Mouse (Mus musculus): Measurements from ENCODE around the gene Msrb3. TPM values are rescaled to one million over a fixed set of nuclear protein-coding genes. Genes with fewer than 3 reads are reported as not detected.
A peak's percentile ranks its signal among the peaks of the same experiment; 100 is the strongest.

Msrb3 gene
- total and polyA plus RNA-seq, 3 experiments = 0.05 TPM; not detected in 2

DNA sequence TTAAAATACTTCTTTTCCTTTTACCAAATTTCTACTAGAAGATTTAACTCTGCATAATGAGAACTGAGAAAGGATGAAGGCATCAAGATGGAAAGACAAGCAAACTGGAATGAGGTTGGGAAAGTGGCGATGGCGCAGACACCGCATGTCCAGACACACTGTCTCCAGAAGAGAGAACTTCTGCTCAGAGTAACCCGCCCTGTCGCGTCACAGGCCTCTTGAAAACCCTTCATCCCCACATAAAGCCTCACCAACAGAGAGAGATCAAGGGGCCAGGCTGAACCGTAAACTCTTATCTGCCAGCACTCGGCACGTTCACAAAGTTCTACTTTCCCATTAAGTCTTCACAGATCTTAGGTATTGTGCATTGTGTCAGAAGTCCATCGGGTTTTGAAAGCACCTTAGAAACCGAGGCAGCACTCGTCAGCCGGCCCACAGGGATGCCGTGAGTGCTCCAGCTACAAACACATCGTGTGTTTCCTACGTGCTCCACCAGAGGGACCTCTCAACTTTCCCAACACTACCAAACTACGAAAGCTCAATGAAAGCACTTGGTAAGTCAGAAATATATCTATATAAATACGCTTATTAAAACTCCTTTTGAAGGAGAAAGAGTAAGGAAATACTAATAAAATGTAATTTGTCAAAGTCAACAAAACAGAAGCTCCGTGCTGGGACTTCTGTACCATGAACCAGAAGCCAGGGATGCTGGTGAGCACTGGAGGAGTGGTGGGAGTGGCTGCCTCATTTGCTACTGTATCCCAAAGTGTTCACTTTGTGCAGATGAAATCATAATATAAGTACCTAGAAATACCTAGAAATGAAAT lies 39.4 kb upstream of the Msrb3 start:
- H3K27me3 ChIP-seq (ENCODE audit: insufficient read depth, low read length) = no peaks in the 10 kb centered on the region
- no peak overlapping the region for H3K4me3 ChIP-seq (ENCODE audit: low read depth, low read length)
- peaks cover 42% of the 10 kb centered on the region for H3K36me3 ChIP-seq (replicated peaks)
- H3K9me3 ChIP-seq (replicated peaks) = no peaks in the 10 kb centered on the region
- TF ChIP-seq CTCF (IDR thresholded peaks at IDR 0.05; ENCODE audit: low read depth, low read length) (no peak), POLR2AphosphoS5 (IDR thresholded peaks at IDR 0.05; ENCODE audit: insufficient replicate concordance, low read depth, low read length) (no peak), TAL1 (conservative IDR thresholded peaks at IDR 0.05; ENCODE audit: low read depth, low read length) (no peak), GATA2 (IDR thresholded peaks at IDR 0.05; ENCODE audit: borderline replicate concordance, low read depth, low read length) (no peak), GATA1 (IDR thresholded peaks at IDR 0.05; ENCODE audit: borderline replicate concordance, low read length) (no peak)
- peak; percentile 73; the same call in 1 of the 2 replicates for ATAC-seq (ENCODE audit: extremely low read depth, insufficient number of reproducible peaks, low FRiP score, poor library complexity, severe bottlenecking)
- peaks cover 17% of the 10 kb centered on the region for H3K4me1 ChIP-seq (ENCODE audit: insufficient read depth, low read depth, low read length)
- no peak for DNase-seq (ENCODE audit: low spot score)

DNA sequence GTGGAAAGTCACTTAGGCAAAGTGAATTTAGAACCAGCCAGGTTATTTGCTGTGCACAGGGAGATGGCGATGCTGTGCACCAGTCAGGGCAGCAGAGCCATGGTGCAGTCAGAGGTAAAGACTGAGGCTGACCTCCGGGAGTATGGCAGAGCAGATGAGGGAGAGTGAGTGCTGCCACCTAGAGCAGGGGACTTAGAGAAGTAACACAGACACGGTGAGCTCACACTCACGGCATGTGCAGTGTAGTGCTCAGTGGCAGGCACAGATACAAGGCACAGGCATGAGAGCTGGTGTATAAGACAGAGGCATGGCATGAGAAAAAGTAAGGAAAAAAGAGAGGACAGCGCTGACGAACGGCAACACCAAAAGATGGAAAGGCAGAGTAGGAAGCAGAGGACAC lies 30.6 kb upstream of the Msrb3 start:
- H3K36me3 ChIP-seq (replicated peaks) = peaks cover 72% of the 10 kb centered on the region
- H3K9me3 ChIP-seq (replicated peaks) = no peaks in the 10 kb centered on the region
- H3K4me3 ChIP-seq (ENCODE audit: low read depth, low read length) = no peak overlapping the region
- TF ChIP-seq CTCF (IDR thresholded peaks at IDR 0.05; ENCODE audit: low read depth, low read length) = no peak
- no peak for TF ChIP-seq GATA1 (IDR thresholded peaks at IDR 0.05; ENCODE audit: borderline replicate concordance, low read length)
- TF ChIP-seq TAL1 (conservative IDR thresholded peaks at IDR 0.05; ENCODE audit: low read depth, low read length) = no peak
- TF ChIP-seq POLR2AphosphoS5 (IDR thresholded peaks at IDR 0.05; ENCODE audit: insufficient replicate concordance, low read depth, low read length) = no peak
- TF ChIP-seq GATA2 (IDR thresholded peaks at IDR 0.05; ENCODE audit: borderline replicate concordance, low read depth, low read length) = no peak
- H3K27me3 ChIP-seq (ENCODE audit: insufficient read depth, low read length) = no peaks in the 10 kb centered on the region
- ATAC-seq (ENCODE audit: extremely low read depth, insufficient number of reproducible peaks, low FRiP score, poor library complexity, severe bottlenecking) (no peak), DNase-seq (ENCODE audit: low spot score) (no peak)
- no peaks in the 10 kb centered on the region for H3K4me1 ChIP-seq (ENCODE audit: insufficient read depth, low read depth, low read length)

DNA sequence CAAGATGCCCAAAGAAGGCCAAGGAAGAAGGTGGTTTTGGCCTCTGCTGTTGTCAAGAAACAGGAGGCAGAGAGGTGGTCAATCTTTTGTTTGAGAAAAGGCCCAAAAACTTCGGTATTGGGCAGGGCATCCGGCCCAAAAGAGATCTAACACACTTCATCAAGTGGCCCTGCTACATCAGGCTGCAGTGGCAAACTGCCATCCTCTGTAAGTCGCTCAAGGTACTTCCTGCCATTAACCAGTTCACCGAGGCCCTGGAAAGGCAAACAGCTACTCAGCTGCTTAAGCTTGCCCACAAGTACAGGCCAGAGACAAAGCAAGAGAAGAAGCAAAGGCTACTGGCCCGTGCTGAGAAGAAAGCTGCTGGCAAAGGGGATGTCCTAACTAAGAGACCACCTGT lies 29.3 kb upstream of the Msrb3 start:
- Histone ChIP-seq H3K4me1 (ENCODE audit: insufficient read depth, low read depth, low read length) (no peaks in the 10 kb centered on the region), H3K36me3 (replicated peaks) (peaks cover 71% of the 10 kb centered on the region), H3K4me3 (ENCODE audit: low read depth, low read length) (no peak overlapping the region), H3K27me3 (ENCODE audit: insufficient read depth, low read length) (no peaks in the 10 kb centered on the region), H3K9me3 (replicated peaks) (no peaks in the 10 kb centered on the region)
- no peak for TF ChIP-seq GATA1 (IDR thresholded peaks at IDR 0.05; ENCODE audit: borderline replicate concordance, low read length)
- TF ChIP-seq CTCF (IDR thresholded peaks at IDR 0.05; ENCODE audit: low read depth, low read length) = no peak
- no peak for TF ChIP-seq GATA2 (IDR thresholded peaks at IDR 0.05; ENCODE audit: borderline replicate concordance, low read depth, low read length)
- no peak for TF ChIP-seq TAL1 (conservative IDR thresholded peaks at IDR 0.05; ENCODE audit: low read depth, low read length)
- no peak for TF ChIP-seq POLR2AphosphoS5 (IDR thresholded peaks at IDR 0.05; ENCODE audit: insufficient replicate concordance, low read depth, low read length)
- DNase-seq (ENCODE audit: low spot score) (no peak), ATAC-seq (ENCODE audit: extremely low read depth, insufficient number of reproducible peaks, low FRiP score, poor library complexity, severe bottlenecking) (no peak)

DNA sequence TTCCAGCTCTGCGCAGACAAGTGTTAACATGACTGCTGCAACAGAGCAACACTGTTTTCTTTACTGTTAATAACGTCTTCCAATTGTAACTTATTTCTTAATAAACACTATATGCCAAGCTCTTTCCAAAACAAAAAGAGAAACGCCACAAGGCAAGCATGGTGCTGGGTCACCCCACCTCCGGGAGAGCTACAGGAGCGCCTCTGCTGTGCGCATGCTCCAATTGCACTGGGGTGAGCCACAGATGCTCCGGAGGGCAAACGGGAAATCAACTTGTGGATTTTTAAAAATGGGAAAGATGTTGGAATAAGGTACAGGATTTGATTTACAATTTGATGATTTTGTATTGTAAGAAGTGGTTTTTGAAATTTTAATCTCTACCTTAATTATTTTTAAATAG lies 27.3 kb upstream of the Msrb3 start:
- no peaks in the 10 kb centered on the region for H3K27me3 ChIP-seq (ENCODE audit: insufficient read depth, low read length)
- no peak for DNase-seq (ENCODE audit: low spot score)
- no peaks in the 10 kb centered on the region for H3K9me3 ChIP-seq (replicated peaks)
- H3K4me3 ChIP-seq (ENCODE audit: low read depth, low read length) = no peak overlapping the region
- TF ChIP-seq POLR2AphosphoS5 (IDR thresholded peaks at IDR 0.05; ENCODE audit: insufficient replicate concordance, low read depth, low read length) (no peak), TAL1 (conservative IDR thresholded peaks at IDR 0.05; ENCODE audit: low read depth, low read length) (no peak), GATA2 (IDR thresholded peaks at IDR 0.05; ENCODE audit: borderline replicate concordance, low read depth, low read length) (no peak), GATA1 (IDR thresholded peaks at IDR 0.05; ENCODE audit: borderline replicate concordance, low read length) (no peak), CTCF (IDR thresholded peaks at IDR 0.05; ENCODE audit: low read depth, low read length) (no peak)
- no peak for ATAC-seq (ENCODE audit: extremely low read depth, insufficient number of reproducible peaks, low FRiP score, poor library complexity, severe bottlenecking)
- peaks cover 74% of the 10 kb centered on the region for H3K36me3 ChIP-seq (replicated peaks)
- no peaks in the 10 kb centered on the region for H3K4me1 ChIP-seq (ENCODE audit: insufficient read depth, low read depth, low read length)

DNA sequence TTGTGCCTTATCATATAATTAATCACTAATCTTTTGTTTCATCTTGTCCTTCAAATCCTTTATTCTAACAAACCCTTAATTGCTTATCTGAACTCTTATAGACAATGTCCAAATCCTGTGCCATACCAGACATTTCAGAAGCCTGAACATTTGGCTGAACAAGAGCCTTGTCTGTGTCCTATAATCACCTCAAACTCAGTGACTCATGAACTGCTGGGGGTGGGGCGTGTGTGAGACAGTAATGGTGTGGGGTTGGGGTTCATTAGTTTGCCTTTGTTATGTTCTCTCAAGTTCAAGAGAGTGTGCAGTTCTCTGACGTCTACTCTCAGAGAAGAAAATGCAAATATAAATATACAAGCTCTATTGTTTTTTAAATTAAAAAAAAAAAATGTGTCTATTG lies 22.6 kb upstream of the Msrb3 start:
- H3K27me3 ChIP-seq (ENCODE audit: insufficient read depth, low read length) = no peaks in the 10 kb centered on the region

DNA sequence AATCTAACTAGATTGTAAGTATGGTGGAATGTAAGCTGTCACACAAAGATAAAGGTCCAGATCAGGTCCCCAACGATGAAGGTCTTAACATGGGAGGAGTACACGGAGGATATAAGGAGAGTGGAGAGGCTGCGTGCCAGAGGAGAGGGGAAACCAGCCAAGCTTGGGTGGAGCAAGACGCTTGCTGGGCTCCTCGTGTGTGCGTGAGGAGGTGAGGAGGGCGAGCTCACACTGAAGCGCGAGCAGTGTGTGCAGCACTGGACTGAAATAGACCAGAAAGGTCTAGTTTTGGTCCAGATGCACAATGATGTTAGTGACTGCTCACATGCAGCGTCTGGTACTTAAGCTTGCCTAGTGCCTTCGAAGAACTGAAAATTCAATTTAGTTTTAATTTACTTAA lies 21.7 kb upstream of the Msrb3 start:
- no peaks in the 10 kb centered on the region for H3K4me1 ChIP-seq (ENCODE audit: insufficient read depth, low read depth, low read length)
- H3K4me3 ChIP-seq (ENCODE audit: low read depth, low read length) = no peak overlapping the region
- no peak for TF ChIP-seq CTCF (IDR thresholded peaks at IDR 0.05; ENCODE audit: low read depth, low read length)
- TF ChIP-seq GATA2 (IDR thresholded peaks at IDR 0.05; ENCODE audit: borderline replicate concordance, low read depth, low read length) = no peak
- TF ChIP-seq GATA1 (IDR thresholded peaks at IDR 0.05; ENCODE audit: borderline replicate concordance, low read length) = no peak
- TF ChIP-seq TAL1 (conservative IDR thresholded peaks at IDR 0.05; ENCODE audit: low read depth, low read length) = no peak
- H3K9me3 ChIP-seq (replicated peaks) = no peaks in the 10 kb centered on the region
- H3K36me3 ChIP-seq (replicated peaks) = peaks cover 49% of the 10 kb centered on the region
- H3K27me3 ChIP-seq (ENCODE audit: insufficient read depth, low read length) = no peaks in the 10 kb centered on the region
- no peak; the same call in 1 of the 2 replicates for ATAC-seq (ENCODE audit: extremely low read depth, insufficient number of reproducible peaks, low FRiP score, poor library complexity, severe bottlenecking)
- DNase-seq (ENCODE audit: low spot score) = no peak

More for the DNA sequence above, 22.6 kb upstream of the Msrb3 start:
- no peak for ATAC-seq (ENCODE audit: extremely low read depth, insufficient number of reproducible peaks, low FRiP score, poor library complexity, severe bottlenecking)
- H3K4me3 ChIP-seq (ENCODE audit: low read depth, low read length) = no peak overlapping the region
- DNase-seq (ENCODE audit: low spot score) = no peak
- H3K4me1 ChIP-seq (ENCODE audit: insufficient read depth, low read depth, low read length) = no peaks in the 10 kb centered on the region
- TF ChIP-seq GATA2 (IDR thresholded peaks at IDR 0.05; ENCODE audit: borderline replicate concordance, low read depth, low read length) = no peak
- no peak for TF ChIP-seq TAL1 (conservative IDR thresholded peaks at IDR 0.05; ENCODE audit: low read depth, low read length)
- no peak for TF ChIP-seq GATA1 (IDR thresholded peaks at IDR 0.05; ENCODE audit: borderline replicate concordance, low read length)
- TF ChIP-seq POLR2AphosphoS5 (IDR thresholded peaks at IDR 0.05; ENCODE audit: insufficient replicate concordance, low read depth, low read length) = no peak
- no peak for TF ChIP-seq CTCF (IDR thresholded peaks at IDR 0.05; ENCODE audit: low read depth, low read length)
- H3K9me3 ChIP-seq (replicated peaks) = no peaks in the 10 kb centered on the region
- H3K36me3 ChIP-seq (replicated peaks) = peaks cover 54% of the 10 kb centered on the region

All from G1E (cell line).